Mouse (Mus musculus): ENCODE results near the gene Acly. TPM values are rescaled to one million over a fixed set of nuclear protein-coding genes. Genes with fewer than 3 reads are reported as not detected.
A peak's percentile ranks its signal among the peaks of the same experiment; 100 is the strongest.

Gene Acly
- polyA plus RNA-seq, 1 experiment from 2014 or later = 76.6 TPM

DNA sequence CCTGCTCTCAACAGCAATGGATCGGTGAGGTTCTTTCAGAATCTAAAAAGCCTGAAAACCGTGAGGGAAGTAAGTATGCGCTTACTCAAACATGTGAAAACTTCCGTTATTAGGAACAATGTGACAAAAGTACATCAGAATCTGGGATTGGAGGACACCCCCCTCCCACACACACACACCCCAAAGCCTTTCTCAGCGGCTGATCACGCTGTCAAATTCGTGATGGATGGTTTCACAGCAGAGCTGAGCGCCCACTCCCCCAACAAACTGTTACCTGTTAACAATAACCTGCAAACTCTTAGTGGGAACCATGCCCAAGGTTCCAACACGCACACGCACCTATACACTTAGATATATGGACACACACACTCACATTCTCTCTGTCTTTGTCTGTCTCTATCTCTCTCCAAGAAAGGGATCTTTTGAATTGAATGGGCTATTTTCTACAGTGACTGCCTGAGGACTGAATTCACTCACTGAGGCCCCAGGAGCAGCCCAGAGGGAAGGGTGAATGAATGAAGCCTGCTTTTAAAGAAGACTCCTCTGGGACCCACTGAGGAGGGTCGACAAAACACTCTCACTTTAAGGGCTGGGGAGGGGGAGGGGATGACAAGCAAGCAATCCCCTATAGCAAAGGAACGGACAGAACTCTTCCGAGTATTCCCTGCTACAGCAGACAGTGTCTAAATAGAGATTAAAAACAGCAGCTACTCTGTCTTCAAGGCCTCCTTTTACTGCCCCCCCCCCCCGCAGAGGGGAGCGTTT, 1.6 kb downstream of the Acly start:
- no peak for ATAC-seq (replicated peaks; ENCODE audit: insufficient number of reproducible peaks, low FRiP score, low TSS enrichment)
- Histone ChIP-seq H3K27ac (ENCODE audit: low read depth, low read length) (no peak overlapping the region), H3K9ac (ENCODE audit: low read depth, low read length) (peak overlapping the region; percentile 93), H3K9me3 (replicated peaks; ENCODE audit: control insufficient read depth, low read length) (no peaks in the 10 kb centered on the region), H3K4me3 (ENCODE audit: low read depth, low read length) (peak overlapping the region; percentile 89), H3K27me3 (ENCODE audit: control insufficient read depth, insufficient read depth, low read length) (no peaks in the 10 kb centered on the region), H3K4me1 (ENCODE audit: control insufficient read depth, insufficient read depth, low read length) (peaks cover 25% of the 10 kb centered on the region), H3K4me2 (peak overlapping the region; percentile 92), H3K36me3 (ENCODE audit: control insufficient read depth, insufficient read depth, low read length) (peaks cover 19% of the 10 kb centered on the region)
- WGBS (ENCODE audit: insufficient replicate concordance) = 27% methylated on average over 15 of the region's 15 CpGs

DNA sequence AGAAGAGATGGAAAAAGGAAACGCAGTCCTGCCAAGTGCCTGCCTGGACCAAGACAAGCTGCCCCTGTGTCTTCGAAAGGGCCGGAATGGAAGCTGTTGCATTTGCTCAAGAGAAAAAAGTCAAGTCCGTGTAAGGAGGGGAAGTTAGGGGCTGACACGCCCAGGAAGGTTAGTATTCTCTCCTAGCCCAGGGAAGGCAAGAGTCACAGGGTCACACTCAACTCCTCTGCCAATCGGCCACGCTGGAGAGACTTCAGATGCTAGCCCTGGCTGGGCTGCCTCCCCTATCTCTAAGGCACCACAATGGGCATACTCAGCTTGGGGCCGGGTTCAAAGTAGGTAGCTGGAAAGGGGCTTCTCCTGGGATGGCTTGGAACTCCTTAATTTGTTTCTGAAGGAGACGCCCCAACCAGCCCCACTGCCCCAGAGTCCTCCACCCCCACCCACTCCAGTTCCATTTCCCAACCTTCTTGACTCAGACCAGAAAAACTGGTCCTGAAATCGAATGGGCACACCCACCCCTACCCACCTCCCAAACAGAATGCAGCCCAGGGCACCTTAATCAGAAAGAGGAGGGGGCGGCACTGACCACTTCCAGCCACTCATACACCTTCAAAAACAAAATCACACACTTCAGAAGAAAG, 2.7 kb downstream of the Acly start:
- Histone ChIP-seq H3K27me3 (ENCODE audit: control insufficient read depth, insufficient read depth, low read length) (no peaks in the 10 kb centered on the region), H3K4me2 (peak overlapping the region; percentile 92), H3K4me3 (ENCODE audit: low read depth, low read length) (peak overlapping the region; percentile 89; the same call in 1 of the 2 replicates), H3K4me1 (ENCODE audit: control insufficient read depth, insufficient read depth, low read length) (peaks cover 25% of the 10 kb centered on the region), H3K9ac (ENCODE audit: low read depth, low read length) (peak overlapping the region; percentile 11; the same call in 1 of the 2 replicates), H3K36me3 (ENCODE audit: control insufficient read depth, insufficient read depth, low read length) (peaks cover 19% of the 10 kb centered on the region), H3K9me3 (replicated peaks; ENCODE audit: control insufficient read depth, low read length) (no peaks in the 10 kb centered on the region), H3K27ac (ENCODE audit: low read depth, low read length) (no peak overlapping the region)
- WGBS (ENCODE audit: insufficient replicate concordance) = 61% methylated on average over 11 of the region's 11 CpGs
- no peak for ATAC-seq (replicated peaks; ENCODE audit: insufficient number of reproducible peaks, low FRiP score, low TSS enrichment)

DNA sequence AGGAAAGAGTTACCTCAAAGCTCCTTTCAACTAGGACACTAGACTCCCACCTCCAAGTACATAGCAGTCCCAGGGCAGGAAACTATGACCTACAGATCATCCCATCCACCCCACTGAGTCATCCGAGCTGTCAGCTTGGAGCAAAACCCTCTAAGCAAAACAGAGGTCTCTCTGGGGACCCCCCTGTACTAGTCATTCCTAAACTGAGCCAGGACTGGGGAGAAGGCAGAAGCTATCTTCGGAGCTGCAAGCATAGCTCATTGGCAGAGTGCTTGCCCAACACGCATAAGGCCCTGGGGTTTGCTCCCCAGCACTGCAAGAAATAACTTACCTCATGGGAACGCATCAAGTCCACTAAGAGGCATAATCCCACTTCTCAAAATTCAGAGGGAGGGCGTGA, 3.4 kb downstream of the Acly start:
- Histone ChIP-seq H3K27ac (ENCODE audit: low read depth, low read length) (no peak overlapping the region), H3K4me1 (ENCODE audit: control insufficient read depth, insufficient read depth, low read length) (peaks cover 25% of the 10 kb centered on the region), H3K36me3 (ENCODE audit: control insufficient read depth, insufficient read depth, low read length) (peaks cover 25% of the 10 kb centered on the region), H3K27me3 (ENCODE audit: control insufficient read depth, insufficient read depth, low read length) (no peaks in the 10 kb centered on the region), H3K9ac (ENCODE audit: low read depth, low read length) (no peak overlapping the region; the same call in 1 of the 2 replicates), H3K4me3 (ENCODE audit: low read depth, low read length) (no peak overlapping the region), H3K9me3 (replicated peaks; ENCODE audit: control insufficient read depth, low read length) (no peaks in the 10 kb centered on the region), H3K4me2 (no peak overlapping the region)
- no peak for ATAC-seq (replicated peaks; ENCODE audit: insufficient number of reproducible peaks, low FRiP score, low TSS enrichment)
- WGBS (ENCODE audit: insufficient replicate concordance) = 80% methylated on average over 5 of the region's 5 CpGs

DNA sequence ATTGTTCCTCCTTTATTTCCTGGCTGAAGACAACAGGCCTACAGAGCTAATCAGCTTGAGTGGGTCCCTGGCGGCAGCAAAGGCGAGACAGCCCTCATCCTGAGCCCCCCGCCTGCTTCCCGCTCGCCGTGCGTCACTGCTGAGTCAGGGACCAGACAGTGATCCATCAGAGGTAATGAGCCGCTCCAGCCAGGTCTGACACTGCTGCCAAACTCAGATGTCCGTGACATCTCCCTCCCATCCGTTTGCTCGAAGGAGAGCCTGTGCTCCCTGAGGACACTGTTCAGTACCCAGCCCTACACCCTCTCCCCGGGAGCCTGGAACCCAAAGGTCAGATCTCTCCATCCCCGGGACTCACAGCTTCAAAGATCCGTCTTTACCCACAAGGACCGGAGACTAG, 7.0 kb downstream of the Acly start:
- no peak overlapping the region for H3K27ac ChIP-seq (ENCODE audit: low read depth, low read length)

DNA sequence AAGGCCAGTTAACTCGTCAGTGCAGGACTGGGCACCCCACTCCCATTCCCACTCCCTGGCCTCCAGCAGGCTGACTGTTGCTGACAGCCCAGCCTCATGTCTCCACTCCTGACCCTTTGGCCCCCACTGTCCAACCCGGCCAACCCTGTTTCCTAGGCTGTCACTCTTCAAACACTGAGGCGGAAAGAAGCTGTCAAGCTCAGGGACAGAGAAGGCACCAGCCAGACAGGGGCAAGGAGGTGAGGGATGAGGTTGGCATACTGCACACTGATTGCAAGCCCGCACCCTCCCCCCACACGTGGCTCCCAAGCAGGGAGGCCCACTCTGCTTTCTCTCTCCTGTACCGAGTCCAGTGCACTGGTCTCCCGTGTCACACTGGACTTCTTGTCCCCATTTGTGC, 8.6 kb downstream of the Acly start:
- no peak for ATAC-seq (replicated peaks; ENCODE audit: insufficient number of reproducible peaks, low FRiP score, low TSS enrichment)
- Histone ChIP-seq H3K4me1 (ENCODE audit: control insufficient read depth, insufficient read depth, low read length) (no peaks in the 10 kb centered on the region), H3K9me3 (replicated peaks; ENCODE audit: control insufficient read depth, low read length) (no peaks in the 10 kb centered on the region), H3K4me3 (ENCODE audit: low read depth, low read length) (no peak overlapping the region), H3K36me3 (ENCODE audit: control insufficient read depth, insufficient read depth, low read length) (peaks cover 45% of the 10 kb centered on the region), H3K27ac (ENCODE audit: low read depth, low read length) (no peak overlapping the region), H3K4me2 (no peak overlapping the region), H3K9ac (ENCODE audit: low read depth, low read length) (no peak overlapping the region), H3K27me3 (ENCODE audit: control insufficient read depth, insufficient read depth, low read length) (no peaks in the 10 kb centered on the region)
- whole genome bisulfite sequencing (ENCODE audit: insufficient replicate concordance) = 78% methylated on average over 7 of the region's 7 CpGs

More for the DNA sequence above, 7.0 kb downstream of the Acly start:
- Histone ChIP-seq H3K9ac (ENCODE audit: low read depth, low read length) (no peak overlapping the region), H3K9me3 (replicated peaks; ENCODE audit: control insufficient read depth, low read length) (no peaks in the 10 kb centered on the region), H3K36me3 (ENCODE audit: control insufficient read depth, insufficient read depth, low read length) (peaks cover 40% of the 10 kb centered on the region), H3K4me2 (no peak overlapping the region), H3K27me3 (ENCODE audit: control insufficient read depth, insufficient read depth, low read length) (no peaks in the 10 kb centered on the region), H3K4me1 (ENCODE audit: control insufficient read depth, insufficient read depth, low read length) (peaks cover 8% of the 10 kb centered on the region), H3K4me3 (ENCODE audit: low read depth, low read length) (no peak overlapping the region)
- ATAC-seq (replicated peaks; ENCODE audit: insufficient number of reproducible peaks, low FRiP score, low TSS enrichment) = no peak
- WGBS (ENCODE audit: insufficient replicate concordance) = 81% methylated on average over 15 of the region's 15 CpGs

DNA sequence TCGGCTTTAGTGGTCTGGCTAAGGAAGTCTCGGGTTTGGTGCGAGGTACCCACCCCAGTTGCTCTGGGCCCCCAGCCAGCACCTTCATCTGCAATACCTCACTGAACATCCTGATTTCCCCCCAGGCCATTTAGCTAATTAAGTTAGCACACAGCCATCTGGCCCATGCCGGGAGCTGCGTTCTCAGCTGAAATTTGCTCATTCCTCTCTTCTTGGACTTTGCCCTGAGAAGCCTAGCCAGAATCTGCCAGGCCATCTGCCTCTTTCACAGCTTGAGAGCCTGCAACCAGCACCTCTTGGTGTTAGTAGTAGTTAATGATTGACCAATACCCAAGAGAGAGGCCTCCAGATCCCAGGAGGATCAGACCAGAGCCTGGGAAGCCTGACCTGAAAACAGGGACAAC, 9.6 kb downstream of the Acly start:
- no peaks in the 10 kb centered on the region for H3K9me3 ChIP-seq (replicated peaks; ENCODE audit: control insufficient read depth, low read length)
- no peak for ATAC-seq (replicated peaks; ENCODE audit: insufficient number of reproducible peaks, low FRiP score, low TSS enrichment)
- H3K9ac ChIP-seq (ENCODE audit: low read depth, low read length) = no peak overlapping the region
- H3K27me3 ChIP-seq (ENCODE audit: control insufficient read depth, insufficient read depth, low read length) = no peaks in the 10 kb centered on the region
- H3K36me3 ChIP-seq (ENCODE audit: control insufficient read depth, insufficient read depth, low read length) = peaks cover 49% of the 10 kb centered on the region
- no peaks in the 10 kb centered on the region for H3K4me1 ChIP-seq (ENCODE audit: control insufficient read depth, insufficient read depth, low read length)
- no peak overlapping the region for H3K4me3 ChIP-seq (ENCODE audit: low read depth, low read length)
- no peak overlapping the region for H3K27ac ChIP-seq (ENCODE audit: low read depth, low read length)
- no peak overlapping the region for H3K4me2 ChIP-seq
- 90% methylated on average over 5 of the region's 5 CpGs for WGBS (ENCODE audit: insufficient replicate concordance)

DNA sequence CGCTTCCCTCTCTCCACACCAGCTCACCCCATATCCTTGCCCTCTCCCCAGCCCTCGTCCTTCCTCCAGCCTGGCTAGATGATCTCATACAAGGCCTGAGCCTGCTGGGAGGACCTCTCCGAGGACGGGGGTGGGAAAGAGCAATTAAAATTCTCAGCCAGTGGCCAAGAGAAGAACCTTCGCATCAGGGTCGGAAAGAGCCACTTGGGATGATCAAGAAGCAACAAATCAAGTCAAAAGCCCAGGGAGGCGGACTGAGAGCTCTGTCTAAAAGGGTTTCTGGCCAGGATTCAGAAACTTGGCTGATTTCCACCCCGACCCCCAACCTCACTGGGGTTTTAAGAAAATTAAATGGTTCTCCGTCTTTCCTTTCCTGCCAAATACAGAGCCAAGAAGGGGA, 11.5 kb downstream of the Acly start:
- Histone ChIP-seq H3K9me3 (replicated peaks; ENCODE audit: control insufficient read depth, low read length) (no peaks in the 10 kb centered on the region), H3K27ac (ENCODE audit: low read depth, low read length) (no peak overlapping the region), H3K9ac (ENCODE audit: low read depth, low read length) (no peak overlapping the region), H3K36me3 (ENCODE audit: control insufficient read depth, insufficient read depth, low read length) (peaks cover 41% of the 10 kb centered on the region), H3K4me1 (ENCODE audit: control insufficient read depth, insufficient read depth, low read length) (no peaks in the 10 kb centered on the region), H3K4me2 (no peak overlapping the region), H3K4me3 (ENCODE audit: low read depth, low read length) (no peak overlapping the region), H3K27me3 (ENCODE audit: control insufficient read depth, insufficient read depth, low read length) (no peaks in the 10 kb centered on the region)
- 84% methylated on average over 9 of the region's 9 CpGs for WGBS (ENCODE audit: insufficient replicate concordance)
- no peak for ATAC-seq (replicated peaks; ENCODE audit: insufficient number of reproducible peaks, low FRiP score, low TSS enrichment)

DNA sequence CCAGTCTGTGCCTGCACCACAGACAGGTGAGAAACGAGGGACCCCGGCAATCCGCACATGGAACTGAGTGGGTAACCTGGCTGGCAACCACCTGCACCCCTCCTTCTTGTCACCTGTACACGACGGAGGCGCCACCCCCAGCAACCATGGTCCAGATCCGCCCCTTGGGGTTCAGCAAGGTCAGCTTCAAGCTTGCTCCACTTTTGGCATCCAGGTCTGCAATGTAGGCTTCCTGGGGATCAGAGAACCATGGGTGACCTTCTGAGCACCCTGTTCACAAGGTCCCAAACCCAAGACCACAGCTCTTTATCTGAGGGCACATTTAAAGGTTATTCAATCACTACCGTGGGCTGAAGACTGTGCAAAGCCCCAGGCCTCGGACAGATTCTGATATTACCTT, 12.0 kb downstream of the Acly start:
- Histone ChIP-seq H3K4me3 (ENCODE audit: low read depth, low read length) (no peak overlapping the region), H3K27me3 (ENCODE audit: control insufficient read depth, insufficient read depth, low read length) (no peaks in the 10 kb centered on the region), H3K4me2 (no peak overlapping the region), H3K27ac (ENCODE audit: low read depth, low read length) (no peak overlapping the region), H3K9ac (ENCODE audit: low read depth, low read length) (no peak overlapping the region), H3K9me3 (replicated peaks; ENCODE audit: control insufficient read depth, low read length) (no peaks in the 10 kb centered on the region), H3K4me1 (ENCODE audit: control insufficient read depth, insufficient read depth, low read length) (no peaks in the 10 kb centered on the region), H3K36me3 (ENCODE audit: control insufficient read depth, insufficient read depth, low read length) (peaks cover 41% of the 10 kb centered on the region)
- no peak for ATAC-seq (replicated peaks; ENCODE audit: insufficient number of reproducible peaks, low FRiP score, low TSS enrichment)
- WGBS (ENCODE audit: insufficient replicate concordance) = 88% methylated on average over 9 of the region's 9 CpGs
